Mouse (Mus musculus) common myeloid progenitor, adult 5-6 weeks (primary cell): ENCODE measurements at regions not wholly inside any gene's neighbourhood (a gene's known extent, or its start where the extent isn't known, plus 50 kb on each side); places are given as distances from the start of the nearest gene placed in this dataset.

Experiments used
- ATAC-seq: replicated peaks from 2 replicates; pipeline ENCODE4 v1.8.0; 2016; ENCODE audit warnings: low read depth, mild to moderate bottlenecking, moderate TSS enrichment, inconsistent platforms; ENCODE audit not compliant: poor library complexity, severe bottlenecking

DNA sequence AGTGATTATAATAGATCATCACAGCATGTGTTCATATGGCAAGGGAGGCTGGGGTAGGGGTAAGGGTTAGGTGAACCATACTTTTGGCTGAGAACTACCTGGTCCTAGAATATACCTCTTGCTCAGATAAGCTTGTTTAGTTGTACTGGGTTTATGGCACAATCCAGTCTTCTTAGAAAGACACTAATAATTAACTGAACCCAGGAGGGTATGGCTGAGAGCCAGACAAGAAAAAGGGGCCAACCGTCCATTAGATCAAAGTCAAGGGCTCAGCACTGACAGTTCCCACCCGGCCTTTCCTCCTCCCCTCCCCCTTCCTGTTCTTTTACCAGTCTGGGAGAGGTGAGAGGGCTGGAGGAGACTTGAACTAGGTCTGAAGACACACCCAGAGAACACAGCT lies 61.5 kb upstream of the Acsl1 start:
- no peak for ATAC-seq

DNA sequence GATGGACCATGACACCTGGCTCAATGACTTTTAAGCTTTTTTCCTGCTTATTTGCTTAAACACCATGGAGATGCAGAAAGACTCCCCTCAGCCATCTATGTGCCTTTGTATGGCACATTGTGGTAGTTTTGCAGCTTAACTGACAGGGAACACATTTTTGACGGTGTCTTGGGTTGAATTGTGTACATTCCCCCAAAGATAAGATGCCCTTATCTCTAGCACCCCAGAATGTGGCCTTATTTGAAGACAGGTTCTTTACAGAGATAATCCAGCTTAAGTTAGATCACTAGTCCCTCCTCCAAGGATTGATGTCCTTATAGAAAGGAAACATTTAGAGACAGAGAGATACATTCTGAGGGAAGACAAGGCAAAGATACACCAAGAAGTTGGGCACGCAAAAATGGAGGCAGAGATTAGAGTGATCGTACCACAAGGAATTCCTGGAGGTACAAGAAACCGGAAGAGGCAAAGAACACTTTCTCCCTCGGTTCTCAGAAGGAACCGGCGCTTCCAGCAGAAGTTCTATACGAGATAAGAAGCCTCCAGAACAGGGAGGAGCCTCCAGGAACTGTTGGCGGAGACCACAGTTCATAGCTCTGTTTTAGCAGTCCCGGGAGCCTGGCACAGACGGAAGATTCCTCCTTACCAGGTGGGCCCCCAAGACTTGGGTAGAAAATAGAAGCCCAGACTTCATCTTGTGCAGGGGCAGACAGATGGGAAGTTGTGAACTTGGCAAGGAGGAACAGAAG lies 58.8 kb upstream of the Acsl1 start:
- ATAC-seq = no peak

- no peak for ATAC-seq
These were observed 57.4 kb upstream of the Acsl1 start for GRCm38 (mm10) chr8:46413349-46414024.

GRCm38 (mm10) chr8:46414874-46415273 lies 56.0 kb upstream of the Acsl1 start:
- no peak for ATAC-seq

GRCm38 (mm10) chr8:46419402-46419801 lies 51.4 kb upstream of the Acsl1 start:
- ATAC-seq = no peak

- no peak for ATAC-seq
These were observed 50.4 kb upstream of the Acsl1 start for GRCm38 (mm10) chr8:46420476-46420875.
